Mouse (Mus musculus) spleen, adult 12 weeks (tissue): ENCODE results near the gene Eps8l2.
A peak's percentile ranks its signal among the peaks of the same experiment; 100 is the strongest.

Source experiments
- DNase-seq: peaks from one replicate; pipeline ENCODE4 v3.0.0; 2022; ENCODE audit warnings: low spot score

Gene Eps8l2

GRCm38 (mm10) chr7:141338576-141339131, at the start of gene Eps8l2:
Gene Eps8l2, plus strand, starts transcription at chr7:141338880.
- no peak for DNase-seq

DNA sequence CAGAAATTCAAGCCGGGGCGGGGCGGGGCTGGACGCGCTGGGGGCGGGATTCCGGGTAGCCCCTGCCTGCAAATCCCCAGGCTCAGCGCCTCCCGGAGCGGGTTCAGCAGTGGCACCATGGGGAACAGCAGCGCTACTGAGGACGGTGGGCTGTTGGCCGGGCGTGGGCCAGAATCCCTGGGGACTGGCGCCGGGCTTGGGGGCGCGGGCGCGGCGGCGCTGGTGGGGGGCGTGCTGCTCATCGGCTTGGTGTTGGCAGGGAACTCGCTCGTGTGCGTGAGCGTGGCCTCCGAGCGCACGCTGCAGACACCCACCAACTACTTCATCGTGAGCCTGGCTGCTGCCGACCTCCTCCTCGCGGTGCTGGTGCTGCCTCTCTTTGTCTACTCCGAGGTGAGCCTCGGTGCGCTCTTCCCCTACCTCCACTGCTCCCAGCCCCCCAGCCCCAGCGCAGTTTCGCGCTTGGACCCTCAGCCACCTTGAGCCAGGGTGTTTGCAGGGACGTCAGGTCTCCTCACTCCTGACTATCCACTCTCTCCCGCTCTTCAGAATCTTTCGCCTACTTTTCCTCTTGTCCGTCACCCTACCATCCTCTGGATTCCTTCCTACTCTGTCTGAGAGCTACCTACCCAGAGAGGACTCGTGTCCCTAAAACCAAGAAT, 46.6 kb upstream of the Eps8l2 start, which contains the start of gene Drd4:
Drd4 (plus strand) TSS at position 86 of the 662 bp plus-strand sequence.
- DNase-seq = no peak

DNA sequence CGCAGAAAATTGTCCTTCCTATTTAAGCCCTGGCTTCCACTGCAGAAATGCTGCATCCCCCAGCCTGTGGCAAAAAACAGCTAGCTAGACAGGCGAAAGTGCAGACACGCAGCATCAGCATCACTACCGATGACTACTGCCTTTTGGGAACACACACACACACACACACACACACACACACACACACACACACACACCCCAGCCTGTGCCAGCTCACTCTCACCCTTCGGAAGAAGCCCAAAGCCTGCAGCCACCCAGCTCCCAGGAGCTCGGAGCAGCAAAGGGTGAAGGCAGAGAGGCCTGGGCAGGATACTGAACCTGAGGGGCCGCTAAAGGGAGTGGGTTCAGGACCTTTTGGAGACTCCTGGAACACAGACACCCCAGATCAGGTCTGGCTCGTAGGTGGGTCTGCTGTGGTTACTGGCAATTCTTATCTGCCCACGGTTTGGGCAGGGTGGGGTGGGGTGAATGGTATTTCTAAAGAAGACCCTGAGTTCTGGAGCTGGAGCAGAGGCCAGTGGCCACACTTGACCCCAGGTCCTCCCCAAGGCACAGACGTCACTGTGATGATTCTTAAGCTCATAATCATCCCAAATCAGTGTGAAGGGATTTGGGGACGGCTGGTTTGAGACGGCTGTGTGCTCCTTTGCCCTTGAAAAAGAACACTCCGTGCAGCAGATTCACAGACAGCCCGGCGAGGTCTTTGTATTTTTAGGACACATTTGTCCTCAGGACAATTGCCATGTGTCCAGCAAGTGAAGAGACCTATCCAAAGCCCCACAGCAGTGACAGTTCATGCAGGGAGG, 45.9 kb upstream of the Eps8l2 start:
- DNase-seq = no peak

DNA sequence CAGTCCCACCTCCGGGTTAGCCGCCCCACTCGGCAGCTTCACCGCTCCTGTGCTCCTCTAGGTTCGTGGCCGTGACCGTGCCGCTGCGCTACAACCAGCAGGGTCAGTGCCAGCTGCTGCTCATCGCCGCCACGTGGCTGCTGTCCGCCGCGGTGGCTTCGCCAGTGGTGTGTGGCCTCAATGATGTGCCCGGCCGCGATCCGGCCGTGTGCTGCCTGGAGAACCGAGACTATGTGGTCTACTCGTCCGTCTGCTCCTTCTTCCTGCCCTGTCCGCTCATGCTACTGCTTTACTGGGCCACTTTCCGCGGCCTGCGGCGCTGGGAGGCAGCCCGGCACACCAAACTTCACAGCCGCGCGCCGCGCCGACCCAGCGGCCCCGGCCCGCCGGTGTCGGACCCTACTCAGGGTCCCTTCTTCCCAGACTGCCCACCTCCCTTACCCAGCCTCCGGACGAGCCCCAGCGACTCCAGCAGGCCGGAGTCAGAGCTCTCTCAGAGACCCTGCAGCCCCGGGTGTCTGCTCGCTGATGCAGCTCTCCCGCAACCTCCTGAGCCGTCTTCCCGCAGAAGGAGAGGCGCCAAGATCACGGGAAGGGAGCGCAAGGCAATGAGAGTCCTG, 44.7 kb upstream of the Eps8l2 start:
- DNase-seq = no peak

DNA sequence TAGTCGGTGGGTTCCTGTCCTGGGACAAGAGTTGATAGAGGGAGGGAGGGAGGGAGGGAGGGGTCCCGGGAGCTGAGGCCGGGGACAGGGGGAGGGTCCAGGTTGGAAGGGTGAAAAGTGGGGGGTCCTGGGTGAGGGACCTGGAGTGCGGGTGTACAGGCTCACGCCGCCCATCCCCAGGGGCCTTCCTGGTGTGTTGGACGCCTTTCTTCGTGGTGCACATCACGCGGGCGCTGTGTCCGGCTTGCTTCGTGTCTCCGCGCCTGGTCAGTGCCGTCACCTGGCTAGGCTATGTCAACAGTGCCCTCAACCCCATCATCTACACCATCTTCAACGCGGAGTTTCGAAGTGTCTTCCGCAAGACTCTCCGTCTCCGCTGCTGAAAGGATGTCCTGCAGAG, 44.2 kb upstream of the Eps8l2 start:
- DNase-seq = no peak

GRCm38 (mm10) chr7:141297926-141298650, 40.6 kb upstream of the Eps8l2 start:
- DNase-seq = no peak

GRCm38 (mm10) chr7:141299175-141299574, 39.5 kb upstream of the Eps8l2 start:
- DNase-seq = no peak

- no peak for DNase-seq
Observed at GRCm38 (mm10) chr7:141301386-141301785, 37.3 kb upstream of the Eps8l2 start.

DNA sequence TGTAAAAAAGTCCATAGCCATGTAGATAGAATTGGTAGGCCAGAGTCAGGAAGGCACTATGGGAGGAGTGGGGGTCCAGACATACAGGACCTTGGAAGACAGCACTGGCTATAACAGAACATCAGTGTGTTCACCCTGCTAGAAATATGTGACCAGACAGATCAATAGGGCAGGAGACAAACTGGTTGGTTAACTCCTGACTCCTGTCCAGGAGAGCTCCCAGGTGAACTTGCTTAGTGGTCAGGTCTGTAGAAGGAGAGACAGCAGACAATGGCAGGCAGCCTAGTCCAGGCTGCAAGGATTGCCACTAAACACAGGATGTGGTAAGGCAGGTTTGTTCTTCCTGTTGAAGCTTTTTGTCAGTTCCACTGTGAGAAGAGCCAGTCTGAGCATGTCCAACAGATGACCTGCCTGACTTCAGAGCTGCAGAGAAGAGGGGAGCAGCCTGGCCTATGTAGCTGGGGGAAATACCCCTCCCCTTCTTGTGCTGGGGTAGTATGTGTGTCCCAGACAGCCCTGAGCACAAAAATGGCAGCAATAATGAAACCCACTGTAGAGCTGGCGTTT, 35.9 kb upstream of the Eps8l2 start:
- DNase-seq = no peak

DNA sequence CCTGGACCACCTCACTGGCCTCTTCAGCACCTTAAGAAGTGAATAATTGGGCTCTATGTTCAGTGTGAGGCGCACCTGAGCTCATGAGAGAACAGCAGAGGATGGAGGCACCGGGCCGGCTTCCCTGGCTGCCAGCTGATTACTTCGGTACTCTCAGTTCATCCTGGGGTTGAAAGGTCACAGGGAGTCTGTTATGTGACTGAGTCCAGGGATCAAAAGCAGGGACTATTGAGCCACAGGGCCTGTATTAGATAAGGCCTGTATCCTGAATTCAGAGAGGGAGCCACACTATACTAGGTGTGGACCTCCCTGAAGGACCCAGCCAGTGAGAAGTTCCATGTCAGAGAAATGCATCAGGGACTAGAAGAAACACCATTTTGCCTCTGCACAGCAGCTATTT, 34.1 kb upstream of the Eps8l2 start:
- DNase-seq = no peak

GRCm38 (mm10) chr7:141314416-141314815, 24.3 kb upstream of the Eps8l2 start:
- DNase-seq = no peak

DNA sequence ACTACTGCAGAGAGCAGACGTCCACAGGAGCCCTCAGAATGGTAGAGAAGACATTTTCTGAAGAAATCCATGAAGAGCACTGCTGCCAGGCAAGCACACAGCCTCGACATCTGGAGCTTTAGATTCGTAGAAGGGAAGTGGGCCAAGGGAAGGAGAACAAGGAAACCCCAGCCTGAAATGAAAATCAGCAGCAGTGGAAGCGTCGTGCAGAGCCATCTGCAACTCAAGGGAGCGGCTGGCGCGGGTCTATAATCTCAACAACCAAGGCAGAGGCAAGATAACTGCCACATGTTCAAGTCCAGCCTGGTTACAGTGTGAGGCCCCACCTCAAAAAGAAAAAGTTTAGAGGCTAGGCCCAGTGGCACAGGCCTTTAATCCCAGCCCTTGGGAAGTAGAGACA, 23.6 kb upstream of the Eps8l2 start:
- DNase-seq = no peak

DNA sequence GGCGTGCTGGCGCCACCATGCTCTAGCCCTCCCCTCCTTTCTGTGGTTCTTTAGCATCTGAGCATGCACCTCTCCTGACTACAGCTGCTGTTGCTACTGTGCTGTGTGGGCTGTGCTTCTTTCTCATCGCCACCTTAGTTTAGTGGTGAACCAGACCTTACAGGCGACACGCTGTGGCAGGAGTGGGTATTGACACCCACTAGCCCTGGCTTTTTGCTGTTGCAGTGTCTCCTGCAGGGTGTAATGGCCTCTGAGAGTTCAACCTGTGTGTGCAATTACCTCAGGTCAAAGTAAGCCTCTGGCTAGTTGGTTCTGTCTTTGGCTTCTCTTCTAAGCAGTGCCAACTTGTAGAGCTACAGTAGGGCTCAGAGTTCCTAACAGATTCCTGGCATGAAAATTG, 22.7 kb upstream of the Eps8l2 start:
- peak; percentile 35 for DNase-seq

DNA sequence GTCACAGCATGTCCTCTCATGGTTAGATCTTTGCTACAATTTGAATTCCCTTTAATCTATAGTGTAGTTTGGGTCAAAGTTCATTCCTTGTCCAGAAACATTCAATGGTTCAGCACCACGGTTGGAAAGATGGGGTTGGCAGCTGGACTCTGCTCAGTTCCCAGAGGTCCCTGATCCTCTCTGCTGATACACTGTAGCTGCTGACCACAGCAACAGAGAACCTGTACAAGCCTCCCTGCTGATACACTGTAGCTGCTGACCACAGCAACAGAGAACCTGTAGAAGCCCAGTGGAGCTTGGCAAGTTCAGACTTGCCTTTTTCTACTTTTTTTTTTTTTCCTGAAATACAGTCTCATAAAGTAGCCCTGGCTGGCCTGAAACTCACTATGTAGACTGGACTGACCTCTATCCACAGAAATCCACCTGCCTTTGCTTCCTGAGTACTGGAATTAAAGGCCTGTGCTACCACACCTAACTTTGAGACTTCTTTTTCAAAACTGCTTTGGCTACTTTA, 21.0 kb upstream of the Eps8l2 start:
- DNase-seq = no peak

DNA sequence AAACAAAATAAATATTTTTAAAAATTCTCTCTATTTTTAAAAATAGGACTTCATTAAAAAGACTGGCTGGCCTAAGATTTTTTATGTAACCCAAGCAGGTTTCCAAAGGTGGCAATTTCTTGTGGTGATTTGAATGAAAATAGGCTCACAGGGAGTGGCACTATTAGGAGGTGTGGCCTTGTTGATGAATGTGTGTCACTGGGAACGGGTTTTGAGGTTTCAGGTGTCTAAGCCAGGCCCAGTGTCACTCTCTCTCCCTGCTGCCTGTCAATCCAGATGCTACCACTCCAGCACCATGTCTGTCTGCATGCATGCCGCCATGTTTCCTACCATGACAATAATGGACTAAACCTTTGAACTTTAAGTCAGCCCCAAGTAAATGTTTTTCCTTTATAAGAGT, 19.2 kb upstream of the Eps8l2 start:
- DNase-seq = no peak

DNA sequence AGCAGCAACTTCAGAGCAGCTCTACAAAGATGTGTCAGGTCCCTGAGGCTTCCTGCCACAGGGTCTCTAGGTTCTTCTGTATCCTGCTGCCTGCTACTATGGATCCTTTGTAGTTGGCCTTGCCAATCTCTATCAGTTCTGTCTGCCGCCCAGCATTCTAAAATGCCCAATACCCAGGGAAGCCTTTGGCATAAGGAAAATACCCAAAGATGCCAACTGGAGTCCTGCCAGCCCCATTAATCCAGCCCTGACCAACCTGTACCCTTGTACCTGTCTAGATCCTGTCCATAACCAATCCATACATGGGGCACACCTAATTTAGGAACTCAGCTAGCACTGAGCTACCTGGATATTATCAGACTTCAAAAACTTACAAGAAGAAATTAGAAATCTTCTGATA, 14.0 kb upstream of the Eps8l2 start:
- no peak for DNase-seq

DNA sequence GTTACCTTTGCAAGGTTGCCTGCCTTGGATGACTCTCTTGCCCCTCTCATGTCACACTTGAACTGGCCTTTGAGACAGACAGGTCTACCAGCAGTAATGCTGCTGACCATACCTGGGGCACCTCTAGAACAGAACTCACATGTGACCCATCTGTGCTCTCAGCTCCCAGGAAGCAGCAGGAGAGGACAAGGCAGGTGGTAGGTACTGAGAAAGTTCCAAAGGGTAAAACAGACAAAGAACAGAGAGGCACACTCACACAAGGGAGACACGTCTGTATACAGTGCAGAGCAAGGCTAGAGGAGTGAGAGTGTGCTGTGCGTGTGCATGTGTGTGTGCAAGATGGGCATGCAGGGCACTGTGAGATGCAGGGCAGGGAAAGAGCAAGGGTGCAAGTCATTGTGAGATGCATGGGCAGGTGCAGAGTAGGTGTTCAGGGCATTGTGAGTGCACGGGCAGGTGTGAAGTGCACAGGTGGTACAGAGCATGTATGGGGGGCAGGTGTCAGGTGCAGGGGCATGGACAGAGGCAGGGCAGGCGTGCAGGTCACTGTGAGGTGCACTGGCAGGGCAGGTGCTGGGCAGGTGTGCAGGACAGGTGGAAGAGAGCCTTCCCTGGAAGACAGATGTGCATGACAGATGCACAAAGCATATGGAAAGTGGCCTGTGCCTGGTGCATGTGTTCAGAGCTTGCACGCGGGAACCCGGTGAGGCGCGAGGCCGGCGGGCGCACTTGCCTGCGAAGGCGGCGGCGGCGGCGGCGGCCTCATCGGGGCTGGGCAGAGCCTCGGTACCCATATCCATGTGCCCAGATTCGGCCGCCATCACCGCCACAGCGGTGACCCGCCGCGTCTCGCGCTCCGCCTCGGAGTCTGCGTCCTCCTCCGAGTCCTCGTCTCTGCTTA, 11.9 kb upstream of the Eps8l2 start:
- DNase-seq = no peak

- DNase-seq = peak; percentile 96
Observed at GRCm38 (mm10) chr7:141327469-141328372, 11.0 kb upstream of the Eps8l2 start, which contains the start of the genes Deaf1 and Tmem80. Gene Deaf1, minus strand, starts transcription at chr7:141327690. Gene Tmem80, plus strand, starts transcription at chr7:141327739.

DNA sequence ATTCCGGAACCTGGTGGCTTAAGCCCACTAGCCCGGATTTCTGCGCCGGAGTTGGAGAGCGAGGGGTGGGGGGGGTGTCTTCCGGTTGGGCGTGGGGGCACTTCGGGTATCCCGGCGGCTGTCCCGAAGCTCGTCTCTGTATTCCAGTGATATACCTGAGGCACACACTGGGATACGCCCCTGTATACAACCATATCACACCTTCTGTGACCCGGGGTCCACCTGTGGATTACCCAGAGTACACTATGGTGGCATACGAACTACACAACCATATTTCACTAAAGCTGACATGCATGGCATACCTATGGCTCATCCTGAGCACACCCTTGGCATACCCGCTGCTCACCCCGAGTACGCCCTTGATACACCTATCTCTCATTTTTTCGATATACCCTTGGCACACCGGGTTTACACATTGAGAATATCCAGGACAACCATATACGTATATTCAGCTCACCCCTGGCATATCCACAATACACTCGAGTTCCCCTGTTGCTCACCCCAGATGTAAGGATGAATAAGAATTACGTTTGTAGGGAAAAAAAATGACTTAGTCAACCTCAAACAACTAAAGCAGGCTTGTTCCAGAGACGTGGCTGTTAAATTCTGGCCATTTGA, 10.2 kb upstream of the Eps8l2 start:
- peak; percentile 26 for DNase-seq
